Mouse (Mus musculus) activated CD4-positive, CD25-positive, alpha-beta regulatory T cell, adult 4 months (primary cell): ENCODE measurements at regions not wholly inside any gene's neighbourhood (a gene's known extent, or its start where the extent isn't known, plus 50 kb on each side); places are given as distances from the start of the nearest gene placed in this dataset.
A peak's percentile ranks its signal among the peaks of the same experiment; 100 is the strongest.

Experiments used
- ATAC-seq: one replicate; pipeline ENCODE4 v1.8.0; 2017

DNA sequence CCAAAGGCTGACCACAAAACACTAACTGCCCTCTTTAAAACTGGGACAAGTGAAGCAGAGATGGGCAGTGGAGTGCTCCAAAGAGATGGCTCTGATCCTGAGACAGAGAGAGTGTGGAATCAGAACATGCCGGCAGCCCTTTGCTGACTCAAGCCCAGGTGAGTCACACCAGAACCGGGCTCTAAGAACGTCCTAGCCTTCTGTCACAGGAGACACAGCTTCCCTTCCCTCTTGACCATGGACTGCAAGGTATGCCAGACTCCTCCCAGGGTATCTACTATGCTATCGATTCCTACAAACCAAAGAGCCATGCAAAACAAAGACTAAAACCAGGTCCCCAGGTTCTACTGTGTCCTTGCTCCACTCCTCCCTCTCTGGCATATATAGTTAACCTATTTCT, 98.0 kb downstream of the Dhx15 start:
- no peak for ATAC-seq

DNA sequence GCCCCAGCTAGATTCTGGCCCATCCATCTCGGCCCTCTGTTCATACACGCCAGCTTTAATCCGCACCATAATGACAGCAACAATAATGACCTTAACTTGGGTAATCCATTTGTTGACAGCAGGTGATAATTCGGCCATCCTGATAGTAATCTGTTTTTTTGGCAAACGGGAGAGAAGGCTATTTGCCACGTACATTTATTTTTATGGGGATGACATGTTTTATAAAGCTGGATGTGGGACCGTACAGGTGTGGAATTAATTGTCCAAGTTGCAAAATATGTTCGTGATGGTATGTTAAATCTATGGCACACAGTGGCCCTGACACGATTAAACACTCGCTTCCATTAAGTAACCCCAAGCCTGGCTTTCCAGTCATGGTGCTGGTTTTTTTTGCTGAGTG, 102.2 kb downstream of the Dhx15 start:
- no peak for ATAC-seq

DNA sequence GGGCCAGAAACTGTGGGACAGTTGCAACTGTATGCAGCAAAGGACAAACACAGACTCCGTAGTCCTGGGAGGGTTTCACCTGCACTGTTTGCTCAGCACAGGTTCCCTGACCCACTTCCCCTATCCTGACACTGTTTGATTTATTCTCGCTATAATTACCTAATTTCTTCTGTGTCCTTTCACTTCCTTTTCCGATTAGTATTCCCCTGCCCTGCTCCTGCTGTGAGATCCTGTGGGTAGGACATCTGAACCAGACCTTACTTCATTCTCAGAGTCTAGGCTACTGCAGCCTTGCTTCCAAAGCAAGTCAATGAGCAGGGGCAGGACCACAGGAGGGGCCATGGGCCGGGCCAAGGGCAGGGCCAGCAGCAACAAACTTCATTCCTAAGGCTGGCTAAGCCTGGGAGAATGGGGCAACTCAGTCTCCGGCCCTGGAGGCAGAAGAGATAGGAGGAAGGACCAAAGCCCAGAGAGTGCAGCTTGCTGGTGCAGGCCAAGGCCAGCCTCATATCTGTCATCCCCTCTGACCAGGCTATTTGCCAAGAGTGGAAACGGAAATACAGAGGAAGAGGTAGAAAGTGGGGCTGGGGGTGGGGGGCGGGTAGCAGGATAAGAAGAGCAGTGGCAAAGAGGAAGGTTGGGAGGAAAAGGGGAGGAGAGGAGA, 103.4 kb downstream of the Dhx15 start:
- ATAC-seq, result no peak

DNA sequence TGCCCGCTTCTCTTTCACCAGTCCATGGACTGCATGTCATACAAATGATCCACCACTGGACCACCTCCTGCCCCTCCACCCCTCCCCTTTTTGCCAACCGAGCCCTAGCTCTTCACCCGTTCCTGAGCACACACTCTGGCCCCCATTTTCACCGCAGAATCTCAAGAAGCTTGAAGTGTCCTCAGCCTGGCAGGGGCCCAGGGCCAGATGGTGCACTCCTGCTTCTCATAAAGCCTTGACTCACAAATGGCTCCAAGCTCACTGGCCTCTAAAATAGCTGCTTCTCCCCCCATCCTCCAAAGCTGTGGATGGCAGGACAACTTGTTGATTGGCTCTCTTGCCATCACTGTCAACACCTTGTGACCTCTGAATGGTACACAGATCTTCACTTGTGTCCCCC, 110.0 kb downstream of the Dhx15 start:
- ATAC-seq, result no peak

DNA sequence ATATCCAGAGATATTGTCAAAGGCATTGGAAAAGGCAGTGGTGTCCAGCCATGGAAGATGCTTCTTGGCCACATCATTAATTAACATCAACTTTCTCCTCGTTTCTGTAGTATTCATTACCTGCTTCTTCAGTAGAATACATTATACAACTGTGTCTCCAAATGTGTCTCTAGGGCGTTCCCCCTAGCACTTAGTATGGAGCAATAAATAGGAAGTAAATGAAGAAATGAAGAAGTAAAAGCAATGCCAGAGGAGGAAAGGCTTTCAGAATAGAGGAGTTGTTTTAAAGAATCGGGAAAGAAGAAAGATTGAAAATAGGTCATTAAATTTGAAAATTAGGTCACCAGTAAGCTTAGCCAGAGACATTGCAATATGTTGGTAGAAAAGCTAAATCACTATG, 112.6 kb downstream of the Dhx15 start:
- no peak for ATAC-seq

DNA sequence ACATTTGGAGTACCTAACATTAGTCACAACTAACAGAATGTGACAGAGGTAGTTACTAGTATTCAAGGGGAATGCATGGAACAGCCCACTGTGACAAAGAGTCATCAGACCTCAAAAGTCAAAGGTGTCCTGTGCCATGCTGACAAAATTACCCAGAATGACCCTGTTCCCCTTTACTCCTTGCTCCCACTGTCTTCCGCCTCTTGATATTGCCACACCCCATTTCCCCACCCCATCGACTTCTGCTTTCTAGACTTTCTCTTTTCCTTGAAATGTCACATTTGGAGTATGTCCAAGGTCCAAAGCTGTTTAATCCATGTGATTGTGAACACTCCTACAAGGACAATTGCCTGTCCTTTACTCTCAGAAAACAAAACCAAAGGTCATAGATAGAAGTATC, 115.2 kb downstream of the Dhx15 start:
- no peak for ATAC-seq

DNA sequence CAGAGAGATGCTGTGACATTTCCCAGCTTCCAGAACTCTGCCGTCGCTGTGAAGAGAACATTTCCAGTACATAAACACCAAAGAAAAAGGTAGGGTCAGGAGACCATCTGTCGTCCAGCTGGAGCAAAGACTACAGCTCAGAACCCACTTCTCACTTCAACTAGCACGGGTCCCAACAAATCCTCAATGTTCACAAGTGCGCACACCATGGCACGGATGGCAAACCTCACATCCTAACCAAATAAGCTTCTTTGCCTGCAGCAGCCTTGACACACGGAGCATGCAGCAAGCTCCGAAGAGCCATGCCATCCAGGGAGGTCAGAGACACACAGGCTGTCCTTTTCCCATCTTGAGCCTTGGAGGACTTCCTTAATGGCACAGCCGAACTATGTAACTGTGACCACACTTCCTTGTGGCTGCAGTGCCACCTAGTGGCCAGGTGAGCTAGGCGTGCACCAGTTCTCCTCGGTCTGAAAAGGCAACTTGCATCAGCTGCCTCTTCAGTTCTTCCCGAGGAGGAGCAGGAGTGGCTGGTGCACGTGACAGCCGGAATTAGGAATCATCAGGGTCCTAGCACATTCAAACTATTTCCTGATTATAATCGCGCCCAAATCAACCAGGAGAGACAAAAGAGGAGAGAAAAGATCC, 125.4 kb downstream of the Dhx15 start:
- peak; percentile 52 for ATAC-seq

DNA sequence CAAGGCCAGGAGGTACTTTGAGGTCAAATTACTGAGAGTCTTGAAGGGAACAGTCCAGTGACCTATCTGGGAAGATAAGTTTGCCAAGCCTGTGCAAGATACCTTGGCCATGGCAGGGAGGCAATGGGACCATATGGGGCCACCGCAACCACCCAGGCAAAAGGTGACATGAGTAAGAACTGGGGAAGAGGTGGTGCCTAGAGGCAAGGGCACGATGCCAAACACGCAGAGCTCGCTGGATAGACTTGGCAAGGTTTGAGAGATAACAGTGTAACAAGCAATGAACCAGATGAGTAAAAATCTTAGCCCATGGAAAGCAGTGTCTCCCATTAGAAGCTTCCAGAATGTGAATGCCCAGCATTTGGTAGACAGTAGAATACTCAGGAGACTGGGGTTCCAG, 128.1 kb downstream of the Dhx15 start:
- ATAC-seq, result no peak

DNA sequence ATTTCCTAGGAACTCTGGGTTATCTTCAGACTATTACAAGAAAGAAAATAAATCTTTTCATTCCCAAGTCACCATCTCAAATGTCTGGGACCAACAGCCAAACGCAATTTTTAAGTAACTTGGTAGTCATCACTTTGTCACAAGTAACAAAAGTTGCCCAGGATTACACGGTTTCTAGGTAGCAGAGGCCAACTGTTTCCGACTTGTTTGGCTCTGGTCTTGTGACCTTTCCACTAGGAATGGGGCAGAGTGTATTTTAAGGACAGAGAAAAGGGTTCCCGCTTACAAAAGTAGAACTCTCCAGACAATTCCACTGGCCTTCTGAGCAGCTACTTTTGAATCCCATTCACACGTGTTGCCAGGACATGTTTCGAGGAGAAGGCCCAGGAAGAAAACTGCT, 129.1 kb downstream of the Dhx15 start:
- no peak for ATAC-seq

DNA sequence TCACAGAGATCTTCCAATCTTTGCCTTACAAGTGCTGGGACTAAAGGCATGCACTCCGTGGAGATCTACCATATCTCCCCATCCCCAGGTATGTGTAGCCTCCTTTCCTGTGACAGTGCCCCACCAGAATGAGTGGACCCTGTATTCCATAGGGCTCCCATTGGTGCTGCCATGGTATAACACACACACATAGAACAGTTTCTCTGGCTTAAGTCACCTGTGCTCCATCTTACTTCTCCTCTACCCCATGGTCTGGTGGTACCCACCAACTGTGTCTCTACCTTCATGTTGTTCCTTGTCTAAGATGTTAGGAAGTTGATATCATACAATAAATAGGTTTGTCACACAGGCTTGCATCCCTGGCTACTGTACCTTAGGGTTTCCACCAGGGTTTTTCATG, 133.1 kb downstream of the Dhx15 start:
- no peak for ATAC-seq

DNA sequence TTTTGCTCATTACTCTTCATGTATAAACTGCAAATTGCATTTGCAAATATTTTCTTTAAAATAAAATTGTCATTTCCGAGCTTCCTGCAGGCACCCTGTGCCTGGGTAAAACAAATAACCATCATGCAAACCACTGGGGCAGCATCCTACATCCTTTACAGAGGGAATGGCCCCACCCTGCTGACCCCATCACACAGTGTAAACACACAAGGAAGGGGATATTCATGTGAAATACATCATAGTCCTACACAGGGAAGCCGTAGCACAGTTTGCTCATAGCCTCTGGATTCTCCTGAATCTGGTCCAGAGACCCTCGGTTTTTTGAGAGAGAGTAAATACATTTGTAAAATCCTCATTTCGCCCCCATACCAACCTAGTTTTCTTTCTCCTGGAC, 138.2 kb downstream of the Dhx15 start:
- ATAC-seq, result no peak

DNA sequence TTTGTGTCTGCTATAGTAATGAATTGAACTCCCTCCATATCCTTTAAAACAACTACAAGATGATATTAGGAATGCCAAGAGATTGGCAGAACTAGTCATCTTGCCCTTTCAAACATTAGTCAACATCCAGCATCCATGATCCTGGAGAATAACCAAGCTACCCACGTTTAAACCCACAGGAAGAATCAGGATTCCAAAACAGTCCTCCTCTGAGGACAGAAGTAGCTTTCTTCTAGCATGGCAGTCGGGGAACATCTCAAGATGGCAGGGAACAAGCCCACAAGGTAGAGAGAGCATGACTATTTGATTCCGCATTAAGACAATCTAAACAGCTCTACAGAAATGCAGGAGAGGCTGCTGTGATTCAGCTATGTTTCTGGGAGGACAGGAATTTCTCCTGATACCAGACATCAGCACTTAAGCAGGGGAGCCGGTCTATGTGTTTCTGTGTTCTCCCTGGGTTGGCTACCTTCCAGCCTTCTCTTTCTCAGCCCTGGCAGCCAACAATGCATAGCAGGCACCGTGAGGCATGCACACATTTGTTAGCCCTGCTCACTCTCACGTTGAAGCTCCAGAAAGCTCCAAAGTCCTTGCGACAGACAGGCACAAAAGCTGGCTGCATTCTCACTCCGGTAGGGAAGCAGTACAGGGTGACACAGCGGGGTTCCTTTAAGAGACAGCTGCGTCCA, 138.8 kb downstream of the Dhx15 start:
- no peak for ATAC-seq

DNA sequence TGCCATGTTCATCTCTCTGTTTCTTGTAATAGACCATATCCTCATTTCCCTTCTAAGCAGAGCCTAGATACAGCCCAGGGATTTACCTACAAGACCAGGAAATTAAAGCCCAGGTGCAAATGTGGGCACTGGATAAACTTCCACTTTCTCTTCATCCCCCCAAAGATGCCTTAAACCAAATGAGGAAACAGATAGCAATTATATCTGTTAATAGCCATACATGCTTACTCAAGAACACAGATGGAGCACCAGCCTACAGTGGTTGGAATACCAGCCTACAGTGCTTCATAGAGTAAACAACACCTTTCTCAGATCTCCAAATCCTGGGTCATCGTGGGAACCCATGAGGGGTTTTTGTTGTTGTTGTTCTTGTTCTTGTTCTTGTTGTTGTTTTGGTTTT, 141.5 kb downstream of the Dhx15 start:
- no peak for ATAC-seq

DNA sequence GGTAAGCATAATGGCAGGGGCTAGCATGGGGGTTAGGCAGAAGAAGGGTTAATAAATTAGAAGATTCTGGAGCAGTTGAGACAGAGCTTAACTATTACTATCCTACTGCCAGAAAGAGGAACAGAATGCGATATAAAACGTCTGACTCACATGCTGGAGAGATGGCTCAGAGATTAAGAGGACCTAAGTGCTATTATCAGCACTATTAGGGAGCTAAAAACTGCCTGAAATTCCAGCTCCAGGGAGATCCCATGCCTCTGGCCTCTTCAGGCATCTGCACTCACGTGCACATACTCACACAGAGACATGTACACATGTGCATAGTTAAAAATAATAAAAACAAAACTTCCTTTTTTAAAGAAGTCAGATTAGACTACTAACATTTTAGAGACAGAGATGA, 143.6 kb downstream of the Dhx15 start:
- ATAC-seq, result no peak

DNA sequence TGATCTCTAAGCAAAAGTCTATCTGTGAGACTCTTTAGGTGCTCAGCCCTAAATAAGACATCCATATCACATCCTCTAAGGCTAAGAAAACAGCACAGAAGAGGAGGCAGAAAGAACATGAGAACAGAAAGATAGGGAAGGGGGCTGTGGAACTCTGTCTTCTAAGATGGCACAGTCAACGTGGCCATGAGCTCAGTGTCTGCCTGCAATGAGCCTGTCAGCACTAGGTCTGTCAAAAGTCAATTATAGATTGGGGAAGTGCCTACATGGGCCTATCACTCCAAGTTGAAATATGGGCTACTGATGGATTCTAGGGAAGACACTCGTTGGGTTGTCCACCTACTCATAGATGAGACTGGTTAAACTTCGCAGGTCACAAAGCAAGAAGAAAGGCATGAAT, 146.2 kb downstream of the Dhx15 start:
- no peak for ATAC-seq

DNA sequence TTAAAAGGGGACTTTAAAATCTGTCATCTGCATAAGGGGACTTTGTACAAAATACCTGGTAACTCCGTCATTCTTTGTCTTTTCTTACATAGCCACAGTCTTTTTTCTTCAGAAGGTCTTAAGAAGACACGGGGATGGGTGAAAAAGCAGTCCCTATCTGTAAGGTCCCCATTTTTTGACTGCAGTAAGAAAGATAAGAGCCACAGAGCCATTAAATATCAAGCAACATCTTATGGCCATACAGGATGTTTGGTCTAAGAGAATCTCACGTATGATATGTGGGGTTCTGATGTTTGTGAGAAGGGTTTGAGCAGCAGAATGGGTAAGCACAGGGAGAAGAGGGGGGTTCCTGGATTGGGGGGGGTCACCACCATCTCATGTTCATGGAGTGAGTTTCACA, 148.9 kb downstream of the Dhx15 start:
- no peak for ATAC-seq

DNA sequence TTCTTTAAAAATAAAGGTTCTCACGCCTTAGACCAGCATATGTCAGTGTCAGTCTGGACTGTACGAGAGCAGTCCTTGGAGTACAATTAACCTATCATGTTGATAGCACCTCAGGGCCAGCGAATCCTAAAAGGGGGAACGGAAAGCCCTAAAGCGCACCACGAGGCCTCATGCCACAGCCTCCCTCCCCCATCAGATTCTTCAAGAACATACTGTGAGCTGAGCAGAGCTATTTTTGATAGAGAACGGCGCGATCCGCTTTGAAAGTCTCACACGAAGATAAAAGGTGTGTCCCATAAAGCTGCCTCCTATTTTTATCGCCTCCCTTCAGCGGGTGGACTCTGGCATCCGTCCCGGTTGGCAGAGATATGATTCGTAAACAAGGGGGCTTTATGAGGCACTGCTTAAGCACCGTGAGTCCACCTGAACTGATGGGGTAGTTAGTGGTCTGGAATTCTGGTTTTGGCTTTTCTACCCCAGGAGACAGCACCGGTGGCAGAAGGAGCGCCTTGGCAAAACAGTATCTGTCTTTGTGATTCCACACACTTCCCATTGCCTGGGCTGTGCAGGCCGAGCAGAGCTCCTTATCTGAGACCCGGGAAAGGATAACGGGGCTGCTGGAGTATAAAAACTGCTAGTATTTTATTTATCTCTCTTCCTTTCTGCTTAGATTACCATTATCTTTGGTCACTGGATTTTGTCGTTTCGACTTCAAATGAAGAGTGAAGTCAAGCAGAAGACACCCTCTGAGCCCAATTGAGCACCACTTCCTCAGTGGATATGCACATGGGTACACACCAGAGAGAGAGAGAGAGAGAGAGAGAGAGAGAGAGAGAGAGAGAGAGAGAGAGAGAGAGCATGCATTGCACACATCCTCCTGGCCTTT, 149.6 kb downstream of the Dhx15 start:
- no peak for ATAC-seq

DNA sequence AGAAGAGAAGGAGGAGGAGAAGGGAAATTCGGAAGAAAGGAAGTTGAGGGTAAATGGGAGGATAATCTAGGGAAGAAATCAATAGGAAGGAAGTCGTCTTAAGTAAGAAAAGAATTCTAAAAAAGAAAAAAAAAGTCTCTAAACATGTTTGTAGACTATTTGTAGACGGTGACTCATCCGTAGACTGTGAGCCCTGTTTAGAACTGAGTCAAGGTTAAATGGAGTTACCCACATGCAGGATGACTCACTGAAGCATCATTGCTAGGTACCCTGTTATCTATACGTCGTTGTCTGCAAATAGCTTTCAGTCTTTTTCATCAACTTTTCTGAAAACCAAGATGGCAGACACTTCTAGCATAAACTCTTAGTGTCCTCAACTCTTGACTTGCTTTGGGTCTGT, 155.0 kb downstream of the Dhx15 start:
- no peak for ATAC-seq

DNA sequence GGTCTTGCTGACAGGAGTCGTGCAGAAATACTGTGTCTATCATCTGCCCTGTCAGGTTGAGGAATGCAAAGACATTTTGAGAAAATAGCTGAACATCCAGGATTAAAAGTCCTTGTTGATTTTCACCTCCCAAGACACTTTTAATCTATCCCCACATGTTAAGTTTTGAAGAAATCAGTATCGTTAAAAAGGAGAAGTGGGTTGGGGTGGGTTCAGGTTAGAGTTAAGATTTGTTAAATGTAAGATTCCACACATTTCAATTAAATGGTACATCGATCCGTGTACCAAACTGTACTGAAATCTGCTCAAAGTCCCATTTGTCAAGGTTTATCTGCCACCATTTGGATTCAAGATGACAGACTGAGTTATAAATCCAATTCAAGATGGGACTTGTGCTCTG, 162.8 kb downstream of the Dhx15 start:
- ATAC-seq, result no peak

DNA sequence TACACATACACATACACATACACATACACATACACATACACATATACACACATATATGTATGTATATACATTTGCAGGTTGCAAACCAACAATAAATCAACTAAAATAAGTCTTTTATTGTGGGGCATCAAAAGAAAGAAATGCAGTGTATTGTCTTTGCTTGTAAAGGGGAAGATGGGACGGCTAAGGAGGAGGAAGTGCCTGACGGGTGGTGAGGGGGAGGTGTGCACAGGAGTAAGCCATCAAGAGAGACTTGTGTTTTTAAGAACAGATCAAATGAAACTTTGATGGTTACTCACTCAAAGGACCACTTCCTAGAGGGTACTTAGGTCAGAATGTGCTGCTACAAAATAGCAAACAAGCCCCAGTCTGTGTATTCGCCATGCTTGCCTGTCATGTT, 164.2 kb downstream of the Dhx15 start:
- ATAC-seq, result no peak

DNA sequence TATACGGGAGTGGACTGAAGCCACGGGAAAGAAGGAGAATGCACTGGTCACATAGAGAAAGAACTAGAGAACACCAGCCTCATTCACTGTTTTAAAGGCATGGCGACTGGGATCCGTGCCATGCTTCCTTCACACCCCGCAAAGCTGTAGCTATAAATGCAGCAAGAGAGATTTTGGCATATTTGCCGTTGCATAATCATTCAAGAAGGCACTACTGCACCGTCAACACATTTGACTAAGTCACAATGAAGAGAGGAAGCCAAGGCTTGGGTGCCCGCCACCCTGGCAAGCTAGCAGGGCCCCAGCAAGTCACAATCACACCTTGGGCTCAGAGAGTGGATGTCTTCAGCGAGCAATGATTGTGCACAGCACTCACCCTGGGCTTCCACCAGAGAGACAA, 167.1 kb downstream of the Dhx15 start:
- ATAC-seq, result no peak

DNA sequence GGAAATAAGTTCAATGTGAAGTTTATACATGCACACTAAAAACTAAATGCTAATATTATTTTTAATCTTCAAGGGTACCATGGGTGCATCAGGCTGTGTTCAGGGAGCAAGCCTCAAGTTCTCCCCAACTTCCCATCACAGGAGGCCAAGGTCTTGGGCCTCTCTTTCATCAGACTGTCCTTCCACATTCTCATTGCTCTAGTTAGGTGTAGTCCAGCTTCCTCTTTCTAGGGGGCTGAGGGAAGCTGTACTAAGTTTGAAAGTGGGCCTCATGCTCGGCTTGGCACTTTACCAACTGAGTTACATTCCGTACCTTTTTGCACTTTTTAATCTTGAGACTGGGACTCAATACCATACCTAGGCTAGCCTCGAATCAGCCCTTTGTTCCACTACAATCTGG, 173.3 kb downstream of the Dhx15 start:
- ATAC-seq, result no peak

DNA sequence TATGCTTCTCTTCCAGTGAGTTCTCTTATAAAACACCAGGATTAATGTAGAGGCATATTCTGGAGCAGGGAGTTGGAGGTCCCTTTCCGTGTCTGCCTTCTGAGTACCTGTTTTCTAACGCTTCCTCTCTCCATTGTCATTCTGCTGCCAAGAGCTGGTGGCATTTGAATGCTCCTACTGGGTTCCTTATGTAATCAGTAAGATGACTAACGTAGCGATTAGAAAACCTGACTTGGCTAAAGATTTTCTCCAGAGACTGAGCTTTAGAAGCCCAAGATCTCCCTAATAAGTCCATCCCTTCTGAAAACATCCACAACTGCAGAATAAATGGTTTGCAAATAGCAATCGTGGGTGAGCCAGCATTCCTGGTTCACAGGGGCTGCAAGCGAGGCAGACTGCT, 174.5 kb downstream of the Dhx15 start:
- no peak for ATAC-seq
